Mouse (Mus musculus) liver, embryonic 14 days (tissue): Measurements from ENCODE around the gene Ndufb7. TPM values are rescaled to one million over a fixed set of nuclear protein-coding genes. Genes with fewer than 3 reads are reported as not detected.

Experiments used
- polyA plus RNA-seq: library from polyadenylated mRNA; depleted of rRNA; stranded (reverse); fragments of >200 nt; gene quantifications from 2 replicates; pipeline ENCODE4 v1.2.3, GENCODE M21; 2012; rRNA removed

Ndufb7 gene
- polyA plus RNA-seq: 188 and 193 TPM in 2 replicates

GRCm38 (mm10) chr8:83566469-83567395 is at the start of gene Ndufb7:
Gene Ndufb7, plus strand, starts transcription at chr8:83566671.

GRCm38 (mm10) chr8:83535736-83536135 is 30.7 kb upstream of the Ndufb7 start, which contains the start of gene Olfr370:
Gene Olfr370, plus strand, starts transcription at chr8:83535780.

GRCm38 (mm10) chr8:83607661-83608397 is 41.4 kb downstream of the Ndufb7 start, which contains the start of the genes Tecr and Dnajb1:
Gene Tecr, minus strand, starts transcription at chr8:83607971.
Gene Dnajb1, plus strand, starts transcription at chr8:83608193.

Other genes starting within 250 kb of the Ndufb7 start
- gene Elmod2, start 234.2 kb upstream of the Ndufb7 start, polyA plus RNA-seq: 3.2 and 3.7 TPM in 2 replicates
- not detected in 2 replicates for gene Mgat4d, start 218.2 kb upstream of the Ndufb7 start, polyA plus RNA-seq
- 0.29 and 0.35 TPM in 2 replicates for gene Clgn, start 176.8 kb upstream of the Ndufb7 start, polyA plus RNA-seq
- gene Scoc, start 108.3 kb upstream of the Ndufb7 start, polyA plus RNA-seq: 41.9 and 50.5 TPM in 2 replicates
- not detected in 2 replicates for gene Olfr370, start 30.9 kb upstream of the Ndufb7 start, polyA plus RNA-seq
- gene Tecr, start 41.3 kb downstream of the Ndufb7 start, polyA plus RNA-seq: 151 and 181 TPM in 2 replicates
- 27.2 and 33.7 TPM in 2 replicates for gene Dnajb1, start 41.5 kb downstream of the Ndufb7 start, polyA plus RNA-seq
- 21.5 and 27.0 TPM in 2 replicates for gene Gipc1, start 86.0 kb downstream of the Ndufb7 start, polyA plus RNA-seq
- 0.14 and 0.19 TPM in 2 replicates for gene Ptger1, start 100.0 kb downstream of the Ndufb7 start, polyA plus RNA-seq
- 8.6 and 10.3 TPM in 2 replicates for gene Pkn1, start 132.5 kb downstream of the Ndufb7 start, polyA plus RNA-seq
- gene Ddx39, start 148.5 kb downstream of the Ndufb7 start, polyA plus RNA-seq: 103 and 125 TPM in 2 replicates
- gene Adgre5, start 174.7 kb downstream of the Ndufb7 start, polyA plus RNA-seq: 8.4 and 11.5 TPM in 2 replicates